Mouse (Mus musculus): Measurements from ENCODE around the gene Arhgap10. TPM values are rescaled to one million over a fixed set of nuclear protein-coding genes. Genes with fewer than 3 reads are reported as not detected.

The Arhgap10 gene
- polyA plus RNA-seq, 1 experiment from 2014 or later = 20.7 TPM

- ATAC-seq (ENCODE audit: extremely low read depth, insufficient number of reproducible peaks, low FRiP score, low TSS enrichment) = no peak
- Histone ChIP-seq H3K9ac (no peak overlapping the region), H3K4me1 (peaks cover 15% of the 10 kb centered on the region), H3K36me3 (peaks cover 17% of the 10 kb centered on the region), H3K27ac (replicated peaks) (no peak overlapping the region), H3K27me3 (replicated peaks) (no peaks in the 10 kb centered on the region), H3K4me3 (no peak overlapping the region), H3K4me2 (no peak overlapping the region), H3K9me3 (no peaks in the 10 kb centered on the region)
- 63% methylated on average over 10 of the region's 10 CpGs for WGBS
Observed at GRCm38 (mm10) chr8:77276827-77277226, 240.9 kb downstream of the Arhgap10 start.

- 83% methylated on average over 5 of the region's 5 CpGs for WGBS
- H3K4me1 ChIP-seq = peaks cover 15% of the 10 kb centered on the region
Observed at GRCm38 (mm10) chr8:77275571-77275970, 242.2 kb downstream of the Arhgap10 start.

GRCm38 (mm10) chr8:77272136-77272535, 245.6 kb downstream of the Arhgap10 start:
- Histone ChIP-seq H3K36me3 (peaks cover 48% of the 10 kb centered on the region), H3K9ac (no peak overlapping the region), H3K4me1 (peaks cover 8% of the 10 kb centered on the region), H3K4me2 (no peak overlapping the region), H3K27me3 (replicated peaks) (no peaks in the 10 kb centered on the region), H3K4me3 (no peak overlapping the region), H3K9me3 (peaks cover 12% of the 10 kb centered on the region), H3K27ac (replicated peaks) (no peak overlapping the region)
- WGBS = 90% methylated on average over 6 of the region's 6 CpGs
- ATAC-seq (ENCODE audit: extremely low read depth, insufficient number of reproducible peaks, low FRiP score, low TSS enrichment) = no peak

More at GRCm38 (mm10) chr8:77275571-77275970, 242.2 kb downstream of the Arhgap10 start:
- peaks cover 2% of the 10 kb centered on the region; the same call in 1 of the 2 replicates for H3K9me3 ChIP-seq
- no peak overlapping the region for H3K27ac ChIP-seq (replicated peaks)
- no peaks in the 10 kb centered on the region for H3K27me3 ChIP-seq (replicated peaks)
- peaks cover 30% of the 10 kb centered on the region for H3K36me3 ChIP-seq
- no peak overlapping the region for H3K9ac ChIP-seq
- H3K4me3 ChIP-seq = no peak overlapping the region
- ATAC-seq (ENCODE audit: extremely low read depth, insufficient number of reproducible peaks, low FRiP score, low TSS enrichment) = no peak
- no peak overlapping the region for H3K4me2 ChIP-seq

- Histone ChIP-seq H3K4me1 (no peaks in the 10 kb centered on the region), H3K9ac (no peak overlapping the region), H3K27me3 (replicated peaks) (no peaks in the 10 kb centered on the region), H3K27ac (replicated peaks) (no peak overlapping the region), H3K9me3 (peaks cover 12% of the 10 kb centered on the region), H3K4me3 (no peak overlapping the region), H3K4me2 (no peak overlapping the region), H3K36me3 (peaks cover 40% of the 10 kb centered on the region)
- ATAC-seq (ENCODE audit: extremely low read depth, insufficient number of reproducible peaks, low FRiP score, low TSS enrichment) = no peak
- WGBS = 73% methylated on average over 1 of the region's 1 CpGs
Observed at GRCm38 (mm10) chr8:77267941-77268405, 249.8 kb downstream of the Arhgap10 start.

GRCm38 (mm10) chr8:77262216-77263009, 255.3 kb downstream of the Arhgap10 start:
- H3K27ac ChIP-seq (replicated peaks) = no peak overlapping the region
- no peak overlapping the region for H3K4me2 ChIP-seq
- no peak for ATAC-seq (ENCODE audit: extremely low read depth, insufficient number of reproducible peaks, low FRiP score, low TSS enrichment)
- H3K27me3 ChIP-seq (replicated peaks) = no peaks in the 10 kb centered on the region
- no peak overlapping the region for H3K9ac ChIP-seq
- H3K36me3 ChIP-seq = peaks cover 34% of the 10 kb centered on the region
- no peaks in the 10 kb centered on the region for H3K4me1 ChIP-seq
- WGBS = 81% methylated on average over 12 of the region's 12 CpGs
- H3K4me3 ChIP-seq = no peak overlapping the region
- H3K9me3 ChIP-seq = no peaks in the 10 kb centered on the region

GRCm38 (mm10) chr8:77261215-77261614, 256.5 kb downstream of the Arhgap10 start:
- H3K9ac ChIP-seq = no peak overlapping the region
- no peak overlapping the region for H3K27ac ChIP-seq (replicated peaks)
- no peak overlapping the region for H3K4me3 ChIP-seq
- no peaks in the 10 kb centered on the region for H3K4me1 ChIP-seq
- no peaks in the 10 kb centered on the region for H3K27me3 ChIP-seq (replicated peaks)
- H3K9me3 ChIP-seq = no peaks in the 10 kb centered on the region
- WGBS = 84% methylated on average over 6 of the region's 6 CpGs
- H3K36me3 ChIP-seq = peaks cover 46% of the 10 kb centered on the region
- H3K4me2 ChIP-seq = no peak overlapping the region
- ATAC-seq (ENCODE audit: extremely low read depth, insufficient number of reproducible peaks, low FRiP score, low TSS enrichment) = no peak

- H3K9me3 ChIP-seq = no peaks in the 10 kb centered on the region
- H3K27me3 ChIP-seq (replicated peaks) = no peaks in the 10 kb centered on the region
- peaks cover 8% of the 10 kb centered on the region for H3K4me1 ChIP-seq
- H3K4me2 ChIP-seq = no peak overlapping the region
- H3K27ac ChIP-seq (replicated peaks) = no peak overlapping the region
- H3K4me3 ChIP-seq = no peak overlapping the region
- WGBS = 84% methylated on average over 12 of the region's 12 CpGs
- ATAC-seq (ENCODE audit: extremely low read depth, insufficient number of reproducible peaks, low FRiP score, low TSS enrichment) = no peak
- H3K9ac ChIP-seq = no peak overlapping the region
- H3K36me3 ChIP-seq = peaks cover 66% of the 10 kb centered on the region
Observed at GRCm38 (mm10) chr8:77257085-77257451, 260.7 kb downstream of the Arhgap10 start.

GRCm38 (mm10) chr8:77256450-77257084, 261.2 kb downstream of the Arhgap10 start:
- no peaks in the 10 kb centered on the region for H3K27me3 ChIP-seq (replicated peaks)
- peaks cover 12% of the 10 kb centered on the region for H3K4me1 ChIP-seq
- H3K4me2 ChIP-seq = no peak overlapping the region
- H3K9ac ChIP-seq = no peak overlapping the region
- H3K36me3 ChIP-seq = peaks cover 67% of the 10 kb centered on the region
- no peaks in the 10 kb centered on the region for H3K9me3 ChIP-seq
- no peak overlapping the region for H3K27ac ChIP-seq (replicated peaks)
- no peak for ATAC-seq (ENCODE audit: extremely low read depth, insufficient number of reproducible peaks, low FRiP score, low TSS enrichment)
- WGBS = 90% methylated on average over 5 of the region's 5 CpGs
- no peak overlapping the region for H3K4me3 ChIP-seq

GRCm38 (mm10) chr8:77254466-77254865, 263.3 kb downstream of the Arhgap10 start:
- no peaks in the 10 kb centered on the region for H3K27me3 ChIP-seq (replicated peaks)
- H3K4me3 ChIP-seq = no peak overlapping the region
- H3K4me1 ChIP-seq = peaks cover 12% of the 10 kb centered on the region
- H3K27ac ChIP-seq (replicated peaks) = no peak overlapping the region
- no peak for ATAC-seq (ENCODE audit: extremely low read depth, insufficient number of reproducible peaks, low FRiP score, low TSS enrichment)
- no peaks in the 10 kb centered on the region for H3K9me3 ChIP-seq
- H3K9ac ChIP-seq = no peak overlapping the region
- H3K4me2 ChIP-seq = no peak overlapping the region
- WGBS = 76% methylated on average over 5 of the region's 5 CpGs
- peaks cover 78% of the 10 kb centered on the region for H3K36me3 ChIP-seq

- no peak for ATAC-seq (ENCODE audit: extremely low read depth, insufficient number of reproducible peaks, low FRiP score, low TSS enrichment)
- H3K9me3 ChIP-seq = no peaks in the 10 kb centered on the region
- peaks cover 77% of the 10 kb centered on the region for H3K36me3 ChIP-seq
- peaks cover 12% of the 10 kb centered on the region for H3K4me1 ChIP-seq
- no peak overlapping the region for H3K9ac ChIP-seq
- 85% methylated on average over 5 of the region's 5 CpGs for WGBS
- H3K27me3 ChIP-seq (replicated peaks) = no peaks in the 10 kb centered on the region
- H3K4me2 ChIP-seq = no peak overlapping the region
- H3K4me3 ChIP-seq = no peak overlapping the region
- H3K27ac ChIP-seq (replicated peaks) = no peak overlapping the region
Observed at GRCm38 (mm10) chr8:77251134-77251533, 266.6 kb downstream of the Arhgap10 start.

GRCm38 (mm10) chr8:77250094-77250493, 267.7 kb downstream of the Arhgap10 start:
- Histone ChIP-seq H3K9ac (no peak overlapping the region), H3K4me3 (no peak overlapping the region), H3K4me1 (peaks cover 12% of the 10 kb centered on the region), H3K9me3 (no peaks in the 10 kb centered on the region), H3K27ac (replicated peaks) (no peak overlapping the region), H3K36me3 (peaks cover 72% of the 10 kb centered on the region), H3K4me2 (no peak overlapping the region), H3K27me3 (replicated peaks) (no peaks in the 10 kb centered on the region)
- no peak for ATAC-seq (ENCODE audit: extremely low read depth, insufficient number of reproducible peaks, low FRiP score, low TSS enrichment)
- 96% methylated on average over 3 of the region's 3 CpGs for WGBS
